Mouse (Mus musculus) ES-E14 (cell line): ENCODE data around the gene A730049H05Rik. TPM values are rescaled to one million over a fixed set of nuclear protein-coding genes. Genes with fewer than 3 reads are reported as not detected.

Source experiments
- DNase-seq: peaks from one replicate; pipeline ENCODE4 v3.0.0-alpha.2; 2013; ENCODE audit warnings: low read depth, low spot score
- H3K27ac ChIP-seq: 2 replicates; pipeline ENCODE4 v1.5.1; 2012; ENCODE audit warnings: low read depth, mild to moderate bottlenecking, low read length, moderate library complexity, mixed read lengths; ENCODE audit not compliant: poor library complexity, insufficient read depth, severe bottlenecking
- H3K36me3 ChIP-seq: 2 replicates; pipeline ENCODE4 v1.6.1; 2012; ENCODE audit warnings: mild to moderate bottlenecking, low read length, moderate library complexity, mixed read lengths; ENCODE audit not compliant: control insufficient read depth, poor library complexity, insufficient read depth, severe bottlenecking
- H3K4me1 ChIP-seq, 2 experiments: fragments of 150-350 bp in 1 of 2; sonication (generic) in 1 of 2; 2 replicates each; pipeline ENCODE4 v1.6.1; 2012; ENCODE audit warnings: low read length in 2 of 2, mild to moderate bottlenecking in 1 of 2, mixed read lengths in 1 of 2; ENCODE audit not compliant: control insufficient read depth in 2 of 2, insufficient read depth in 2 of 2, poor library complexity in 1 of 2
- H3K4me3 ChIP-seq, 2 experiments: fragments of 150-350 bp in 1 of 2; sonication (generic) in 1 of 2; 2 replicates each; pipeline ENCODE4 v1.5.1; 2012; ENCODE audit warnings: low read length in 2 of 2, low read depth in 1 of 2, mild to moderate bottlenecking in 1 of 2, mixed read lengths in 1 of 2; ENCODE audit not compliant: insufficient read depth in 1 of 2, poor library complexity in 1 of 2, severe bottlenecking in 1 of 2
- H3K9ac ChIP-seq: 2 replicates; pipeline ENCODE4 v1.6.1; 2012; ENCODE audit warnings: low read depth, mild to moderate bottlenecking, low read length, mixed read lengths; ENCODE audit not compliant: poor library complexity, insufficient read depth, severe bottlenecking
- H3K9me3 ChIP-seq: fragments of 150-350 bp; sonication (generic); 2 replicates; pipeline ENCODE4 v1.6.1; 2012; ENCODE audit warnings: low read depth, mild to moderate bottlenecking, low read length; ENCODE audit not compliant: control insufficient read depth, insufficient read depth
- CHD2 ChIP-seq: IDR thresholded peaks from 2 replicates; pipeline ENCODE4 v1.6.1; 2014; ENCODE audit warnings: mild to moderate bottlenecking, low read depth, low read length, inconsistent platforms
- HCFC1 ChIP-seq: IDR thresholded peaks from 2 replicates; pipeline ENCODE4 v1.6.1; 2012; ENCODE audit warnings: low read length, inconsistent platforms, borderline replicate concordance; ENCODE audit not compliant: insufficient read depth
- MAFK ChIP-seq: IDR thresholded peaks from 2 replicates; pipeline ENCODE4 v1.6.1; 2014; ENCODE audit warnings: mild to moderate bottlenecking, low read depth, low read length, inconsistent platforms; ENCODE audit not compliant: insufficient read depth
- ZC3H11A ChIP-seq: IDR thresholded peaks from 2 replicates; pipeline ENCODE4 v1.6.1; 2012; ENCODE audit warnings: low read depth, mild to moderate bottlenecking, inconsistent platforms, low read length, borderline replicate concordance
- ZNF384 ChIP-seq: IDR thresholded peaks from 2 replicates; pipeline ENCODE4 v1.6.1; 2012; ENCODE audit warnings: low read depth, low read length, inconsistent platforms
- in situ Hi-C, 2 experiments: fragments of 600-800 bp; cut with MboI; formaldehyde crosslinking; loops; one replicate each; pipeline ENCODE4 v1.15.1; 2025; ENCODE audit warnings: low sequenced_read_pairs in 2 of 2, inconsistent platforms in 1 of 2; ENCODE audit not compliant: unreplicated experiment in 2 of 2
- total RNA-seq: library from RNA; depleted of rRNA; stranded (reverse); fragments of 300-350 nt; gene quantifications from 2 replicates; pipeline ENCODE4 v1.2.3, GENCODE M21; 2012

Gene A730049H05Rik
- total RNA-seq, 1 experiment = 2.5 TPM

GRCm38 (mm10) chr6:92850250-92850649, 34.0 kb downstream of the A730049H05Rik start:
- Histone ChIP-seq H3K9me3 (no peaks in the 10 kb centered on the region), H3K4me1 (peaks cover 0 to 3% of the 10 kb centered on the region in 2 experiments; a peak in 2 of 4 replicates), H3K36me3 (no peaks in the 10 kb centered on the region; the same call in 1 of the 2 replicates), H3K27ac (no peak overlapping the region), H3K9ac (no peak overlapping the region), H3K4me3 (no peak overlapping the region)
- in situ Hi-C loops = no loop called here
- DNase-seq = no peak
- no peak for TF ChIP-seq ZC3H11A
- no peak for TF ChIP-seq CHD2
- TF ChIP-seq HCFC1 = no peak
- no peak for TF ChIP-seq ZNF384
- TF ChIP-seq MAFK = no peak

DNA sequence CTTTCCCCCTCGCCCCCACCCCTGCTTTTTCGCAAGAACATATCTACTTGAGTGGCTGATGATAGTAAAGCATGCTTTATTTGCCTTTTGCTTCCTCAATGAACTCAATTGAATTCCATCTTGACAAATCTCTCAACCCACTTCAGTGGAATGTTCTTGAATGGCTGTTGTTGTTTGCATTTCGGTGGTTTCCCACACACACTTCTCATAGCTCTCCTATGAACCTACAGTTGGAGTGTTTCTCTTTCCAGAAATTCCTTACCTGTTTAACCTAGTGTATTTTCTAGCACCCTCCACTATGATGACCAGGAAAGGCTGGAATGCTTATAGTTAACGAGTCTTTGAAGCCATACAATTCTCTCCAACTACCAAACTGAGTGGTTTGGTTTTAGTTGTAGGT, 38.6 kb downstream of the A730049H05Rik start:
- no peak for DNase-seq
- in situ Hi-C loops = no loop called here

DNA sequence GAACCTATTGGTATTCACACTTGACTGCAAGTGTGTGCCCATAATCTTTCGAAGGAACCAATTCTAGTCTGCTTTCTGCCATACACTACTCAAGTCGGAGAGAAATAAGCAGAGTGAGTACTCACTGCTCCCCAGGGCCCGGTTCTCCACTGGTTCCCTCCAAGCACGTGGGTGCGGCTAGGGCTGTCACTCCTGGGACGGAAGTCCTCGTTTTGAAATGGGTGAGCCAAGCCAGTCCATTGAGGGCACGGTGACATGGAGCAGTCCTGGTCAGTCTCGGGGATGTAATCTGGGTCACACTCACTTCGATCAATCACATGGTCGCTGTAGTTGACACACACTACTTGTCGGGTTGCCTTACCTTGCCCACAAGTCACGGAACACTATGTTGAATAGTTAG, 41.5 kb downstream of the A730049H05Rik start:
- H3K36me3 ChIP-seq = peaks cover 5% of the 10 kb centered on the region; the same call in 1 of the 2 replicates
- no peak overlapping the region for H3K4me3 ChIP-seq
- no peak for TF ChIP-seq HCFC1
- TF ChIP-seq ZNF384 = no peak
- no peak for TF ChIP-seq ZC3H11A
- TF ChIP-seq MAFK = no peak
- TF ChIP-seq CHD2 = no peak
- H3K9me3 ChIP-seq = no peaks in the 10 kb centered on the region
- in situ Hi-C loops = no loop called here
- H3K9ac ChIP-seq = no peak overlapping the region
- DNase-seq = no peak
- no peaks in the 10 kb centered on the region for H3K4me1 ChIP-seq
- no peak overlapping the region for H3K27ac ChIP-seq

More for the DNA sequence above, 38.6 kb downstream of the A730049H05Rik start:
- no peak overlapping the region for H3K4me3 ChIP-seq
- no peak overlapping the region for H3K27ac ChIP-seq
- no peak for TF ChIP-seq ZNF384
- TF ChIP-seq HCFC1 = no peak
- no peak for TF ChIP-seq CHD2
- no peak for TF ChIP-seq ZC3H11A
- no peak for TF ChIP-seq MAFK
- H3K36me3 ChIP-seq = peaks cover 5% of the 10 kb centered on the region; the same call in 1 of the 2 replicates
- H3K9me3 ChIP-seq = no peaks in the 10 kb centered on the region
- H3K9ac ChIP-seq = no peak overlapping the region
- no peaks in the 10 kb centered on the region for H3K4me1 ChIP-seq

- Histone ChIP-seq H3K9ac (no peak overlapping the region), H3K4me3 (no peak overlapping the region), H3K36me3 (peaks cover 5% of the 10 kb centered on the region; the same call in 1 of the 2 replicates), H3K4me1 (no peaks in the 10 kb centered on the region), H3K27ac (no peak overlapping the region), H3K9me3 (no peaks in the 10 kb centered on the region)
- no peak for DNase-seq
- in situ Hi-C loops = no loop called here
- no peak for TF ChIP-seq ZNF384
- TF ChIP-seq ZC3H11A = no peak
- no peak for TF ChIP-seq HCFC1
- TF ChIP-seq MAFK = no peak
- TF ChIP-seq CHD2 = no peak
Measured at GRCm38 (mm10) chr6:92858721-92859510, 42.6 kb downstream of the A730049H05Rik start.
